Mouse (Mus musculus) stomach, embryonic 14.5 days (tissue): ENCODE measurements around the gene Tmtc2. TPM values are rescaled to one million over a fixed set of nuclear protein-coding genes. Genes with fewer than 3 reads are reported as not detected.

Source experiments
- ATAC-seq: fragments of 200-750 bp; cut with Nextera tagmentation; 2 replicates; pipeline ENCODE4 v1.8.0; 2017; ENCODE audit warnings: low read depth, moderate TSS enrichment; ENCODE audit not compliant: insufficient number of reproducible peaks, insufficient read depth, low FRiP score
- H3K27ac ChIP-seq: fragments of 300-500 bp; sonication (generic); 2 replicates; pipeline ENCODE4 v1.5.1; 2014; ENCODE audit warnings: mild to moderate bottlenecking, low read length, moderate library complexity, mixed read lengths
- H3K27me3 ChIP-seq: fragments of 300-500 bp; sonication (generic); 2 replicates; pipeline ENCODE4 v1.6.1; 2014; ENCODE audit warnings: low read length, control low read depth, mixed read lengths; ENCODE audit not compliant: control insufficient read depth, insufficient read depth
- H3K36me3 ChIP-seq: fragments of 300-500 bp; sonication (generic); 2 replicates; pipeline ENCODE4 v1.6.1; 2014; ENCODE audit warnings: mild to moderate bottlenecking, control low read depth, low read length, moderate library complexity, mixed read lengths; ENCODE audit not compliant: control insufficient read depth, insufficient read depth
- H3K4me1 ChIP-seq: fragments of 300-500 bp; sonication (generic); 2 replicates; pipeline ENCODE4 v1.6.1; 2014; ENCODE audit warnings: low read length, control low read depth, mixed read lengths; ENCODE audit not compliant: control insufficient read depth, insufficient read depth
- H3K4me2 ChIP-seq: fragments of 300-500 bp; sonication (generic); replicated peaks from 2 replicates; pipeline ENCODE4 v1.6.1; 2014; ENCODE audit warnings: low read depth, low read length, control low read depth
- H3K4me3 ChIP-seq: fragments of 300-500 bp; sonication (generic); 2 replicates; pipeline ENCODE4 v1.5.1; 2014; ENCODE audit warnings: low read depth, low read length, control low read depth
- H3K9ac ChIP-seq: fragments of 300-500 bp; sonication (generic); replicated peaks from 2 replicates; pipeline ENCODE4 v1.6.1; 2014; ENCODE audit warnings: low read depth, mild to moderate bottlenecking, control low read depth, low read length, moderate library complexity, mixed read lengths
- H3K9me3 ChIP-seq: fragments of 300-500 bp; sonication (generic); 2 replicates; pipeline ENCODE4 v1.6.1; 2016; ENCODE audit warnings: low read depth, low read length, control low read depth; ENCODE audit not compliant: control insufficient read depth
- whole genome bisulfite sequencing: fragments of 180-500 bp; shearing (Covaris S2); extraction: QIAGEN DNeasy Blood & Tissue Kit; methylation state at CpG from one replicate; pipeline ENCODE4 v1.1.7; 2014; 5-methylcytosine and 5-hydroxymethylcytosine counted together
- polyA plus RNA-seq: library from polyadenylated mRNA; unstranded; fragments of >200 nt; fragmentation: Nextera tagmentation; extraction: Ambion mirVana; gene quantifications from 2 replicates; pipeline ENCODE4 v1.2.1, GENCODE M21; 2014

Gene Tmtc2
- polyA plus RNA-seq, 1 experiment from 2014 or later: 16.4 TPM

- WGBS: under 1% methylated on average over 44 of the region's 44 CpGs
- Histone ChIP-seq H3K27me3 (no peaks in the 10 kb centered on the region), H3K36me3 (no peaks in the 10 kb centered on the region), H3K4me1 (0 out of 2 replicates have a peak, but pooled peaks cover 2% of the 10 kb centered on the region), H3K4me2 (peak overlapping the region; percentile 68), H3K9ac (0 out of 2 replicates have a peak overlapping the region, but pooled peaks have one; percentile 21), H3K4me3 (peak overlapping the region; percentile 83), H3K9me3 (no peaks in the 10 kb centered on the region), H3K27ac (peak overlapping the region; percentile 92; the same call in 1 of the 2 replicates)
- peak; percentile 68 for ATAC-seq
These were observed 727 bp upstream of the Tmtc2 start for GRCm38 (mm10) chr10:105574695-105575660.

GRCm38 (mm10) chr10:105573306-105573907 is 844 bp downstream of the Tmtc2 start:
- Histone ChIP-seq H3K27ac (peak overlapping the region; percentile 92), H3K4me1 (0 out of 2 replicates have a peak, but pooled peaks cover 2% of the 10 kb centered on the region), H3K4me3 (peak overlapping the region; percentile 83), H3K9ac (peak overlapping the region; percentile 76), H3K27me3 (no peaks in the 10 kb centered on the region), H3K36me3 (no peaks in the 10 kb centered on the region), H3K9me3 (no peaks in the 10 kb centered on the region), H3K4me2 (peak overlapping the region; percentile 68)
- no peak; the same call in 1 of the 2 replicates for ATAC-seq
- under 1% methylated on average over 36 of the region's 37 CpGs for WGBS

- Histone ChIP-seq H3K9ac (no peak overlapping the region; the same call in 1 of the 2 replicates), H3K27me3 (no peaks in the 10 kb centered on the region), H3K4me1 (0 out of 2 replicates have a peak, but pooled peaks cover 2% of the 10 kb centered on the region), H3K36me3 (no peaks in the 10 kb centered on the region), H3K27ac (no peak overlapping the region), H3K9me3 (no peaks in the 10 kb centered on the region), H3K4me3 (peak overlapping the region; percentile 83), H3K4me2 (peak overlapping the region; percentile 68)
- 4% methylated on average over 16 of the region's 16 CpGs for WGBS
- no peak for ATAC-seq
These were observed 1.4 kb downstream of the Tmtc2 start for GRCm38 (mm10) chr10:105572829-105573228.

- no peaks in the 10 kb centered on the region for H3K9me3 ChIP-seq
- no peak for ATAC-seq
- H3K36me3 ChIP-seq: no peaks in the 10 kb centered on the region
- 0 out of 2 replicates have a peak, but pooled peaks cover 2% of the 10 kb centered on the region for H3K4me1 ChIP-seq
- H3K27me3 ChIP-seq: no peaks in the 10 kb centered on the region
- peak overlapping the region; percentile 68 for H3K4me2 ChIP-seq
- peak overlapping the region; percentile 83 for H3K4me3 ChIP-seq
- no peak overlapping the region for H3K27ac ChIP-seq
- WGBS: 57% methylated on average over 7 of the region's 7 CpGs
- H3K9ac ChIP-seq: no peak overlapping the region; the same call in 1 of the 2 replicates
These were observed 1.9 kb downstream of the Tmtc2 start for GRCm38 (mm10) chr10:105572301-105572700.

GRCm38 (mm10) chr10:105571831-105572230 is 2.4 kb downstream of the Tmtc2 start:
- Histone ChIP-seq H3K27me3 (no peaks in the 10 kb centered on the region), H3K4me2 (peak overlapping the region; percentile 68), H3K9me3 (no peaks in the 10 kb centered on the region), H3K9ac (no peak overlapping the region), H3K27ac (no peak overlapping the region; the same call in 1 of the 2 replicates), H3K36me3 (no peaks in the 10 kb centered on the region), H3K4me3 (peak overlapping the region; percentile 83), H3K4me1 (0 out of 2 replicates have a peak, but pooled peaks cover 2% of the 10 kb centered on the region)
- 42% methylated on average over 4 of the region's 4 CpGs for WGBS
- ATAC-seq: no peak

GRCm38 (mm10) chr10:105571019-105571418 is 3.2 kb downstream of the Tmtc2 start:
- Histone ChIP-seq H3K4me1 (0 out of 2 replicates have a peak, but pooled peaks cover 2% of the 10 kb centered on the region), H3K27ac (no peak overlapping the region), H3K4me3 (peak overlapping the region; percentile 83), H3K4me2 (peak overlapping the region; percentile 68), H3K36me3 (no peaks in the 10 kb centered on the region), H3K9me3 (no peaks in the 10 kb centered on the region), H3K9ac (no peak overlapping the region), H3K27me3 (no peaks in the 10 kb centered on the region)
- 82% methylated on average over 8 of the region's 8 CpGs for WGBS
- no peak for ATAC-seq

- no peak overlapping the region for H3K4me2 ChIP-seq
- no peak for ATAC-seq
- H3K27me3 ChIP-seq: no peaks in the 10 kb centered on the region
- H3K4me1 ChIP-seq: 0 out of 2 replicates have a peak, but pooled peaks cover 2% of the 10 kb centered on the region
- H3K27ac ChIP-seq: no peak overlapping the region
- no peaks in the 10 kb centered on the region for H3K36me3 ChIP-seq
- H3K9ac ChIP-seq: no peak overlapping the region
- H3K4me3 ChIP-seq: no peak overlapping the region
- 63% methylated on average over 4 of the region's 4 CpGs for WGBS
- no peaks in the 10 kb centered on the region for H3K9me3 ChIP-seq
These were observed 4.7 kb downstream of the Tmtc2 start for GRCm38 (mm10) chr10:105569573-105569972.

- Histone ChIP-seq H3K9me3 (no peaks in the 10 kb centered on the region), H3K36me3 (no peaks in the 10 kb centered on the region), H3K27me3 (no peaks in the 10 kb centered on the region), H3K4me3 (no peak overlapping the region), H3K4me1 (0 out of 2 replicates have a peak, but pooled peaks cover 2% of the 10 kb centered on the region), H3K27ac (no peak overlapping the region), H3K9ac (no peak overlapping the region), H3K4me2 (no peak overlapping the region)
- ATAC-seq: no peak
- 74% methylated on average over 8 of the region's 8 CpGs for WGBS
These were observed 6.3 kb downstream of the Tmtc2 start for GRCm38 (mm10) chr10:105567825-105568531.
